ENCODE assay signal across 7 mouse cellular contexts in the genomic region with DNA sequence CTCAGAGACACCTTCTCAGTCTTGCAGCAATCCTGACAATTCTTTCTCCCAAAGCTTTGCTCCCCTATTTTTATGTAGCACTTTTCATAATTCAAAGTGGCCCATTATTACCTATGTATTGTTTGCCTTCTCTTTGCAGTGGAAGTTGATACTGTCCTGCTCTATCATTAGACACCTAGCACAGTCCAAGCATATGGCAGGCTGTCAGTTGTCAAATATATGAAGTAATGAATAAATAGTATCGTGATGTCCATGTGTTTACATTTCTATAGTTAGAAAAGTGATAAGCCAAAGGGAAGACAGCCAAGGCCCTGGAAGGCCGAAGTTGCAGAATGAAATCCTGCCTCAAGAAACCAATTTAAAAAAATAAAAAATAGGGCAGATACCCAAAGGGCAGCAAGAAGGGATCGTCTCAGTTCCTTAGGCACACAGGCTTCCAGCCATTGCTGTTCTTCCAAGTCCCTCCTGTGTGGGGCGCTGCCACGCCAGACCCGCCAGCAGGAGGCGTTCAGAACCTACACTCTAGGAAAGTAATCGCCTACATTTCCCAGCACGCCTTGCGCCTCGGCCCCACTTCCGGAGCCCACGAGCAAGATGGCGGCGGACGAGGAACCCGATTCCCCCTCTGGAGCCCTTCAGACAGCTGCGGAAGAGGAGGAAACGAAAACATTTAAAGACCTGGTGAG. TPM values are rescaled to one million over a fixed set of nuclear protein-coding genes. Genes with fewer than 3 reads are reported as not detected.
A peak's percentile ranks its signal among the peaks of the same experiment; 100 is the strongest.
DNase-seq lines count a peak whose midpoint lies in the region; ATAC-seq and TF ChIP-seq lines count a peak whose summit lies in the region.

A gene (plus strand): TSS at position 565 of the 686 bp plus-strand sequence.

- TF ChIP-seq POLR2A in small intestine, adult 2 months (IDR thresholded peaks at IDR 0.05; ENCODE audit: low read depth, low read length) = peak; percentile 56

- peak; percentile 100 for TF ChIP-seq CTCF in intestine, postnatal 0 days (IDR thresholded peaks at IDR 0.05; ENCODE audit: low read depth)
- TF ChIP-seq CTCF in small intestine, adult 2 months (IDR thresholded peaks at IDR 0.05; ENCODE audit: extremely low read depth, insufficient read length, insufficient replicate concordance, low read depth, low read length) = peak; percentile 100

- H3K36me3 ChIP-seq in embryonic facial prominence, embryonic 10.5 days (replicated peaks) = peaks cover 31% of the 10 kb centered on the region
- H3K36me3 ChIP-seq in intestine, postnatal 0 days (ENCODE audit: control insufficient read depth, insufficient read depth) = peaks cover 22% of the 10 kb centered on the region
- peaks cover 25% of the 10 kb centered on the region for H3K36me3 ChIP-seq in midbrain, embryonic 12.5 days
- H3K36me3 ChIP-seq in small intestine, adult 2 months (ENCODE audit: control insufficient read depth, insufficient read depth, low read length) = peaks cover 22% of the 10 kb centered on the region

- no peaks in the 10 kb centered on the region for H3K27me3 ChIP-seq in embryonic facial prominence, embryonic 10.5 days (replicated peaks; ENCODE audit: low read depth, poor library complexity, severe bottlenecking)
- H3K27me3 ChIP-seq in intestine, postnatal 0 days (replicated peaks; ENCODE audit: control insufficient read depth, insufficient read depth, low read length) = no peaks in the 10 kb centered on the region
- no peaks in the 10 kb centered on the region for H3K27me3 ChIP-seq in midbrain, embryonic 12.5 days
- H3K27me3 ChIP-seq in small intestine, adult 2 months (ENCODE audit: control insufficient read depth, insufficient read depth, low read length) = no peaks in the 10 kb centered on the region

- intact Hi-C loops in left cerebral cortex, postnatal 4 days (cut with DNase I) = no loop called here

- peaks cover 11% of the 10 kb centered on the region for H3K4me1 ChIP-seq in embryonic facial prominence, embryonic 10.5 days
- H3K4me1 ChIP-seq in intestine, postnatal 0 days (replicated peaks; ENCODE audit: control insufficient read depth, insufficient read depth, low read length) = no peaks in the 10 kb centered on the region
- peaks cover 7% of the 10 kb centered on the region for H3K4me1 ChIP-seq in midbrain, embryonic 12.5 days
- H3K4me1 ChIP-seq in small intestine, adult 2 months (ENCODE audit: control insufficient read depth, insufficient read depth, insufficient read length, low read length) = peaks cover 2% of the 10 kb centered on the region; the same call in 1 of the 2 replicates

- WGBS in embryonic facial prominence, embryonic 10.5 days = 6% methylated on average over 19 of the region's 19 CpGs
- WGBS in intestine, postnatal 0 days = 2% methylated on average over 19 of the region's 19 CpGs
- WGBS in midbrain, embryonic 12.5 days = 7% methylated on average over 19 of the region's 19 CpGs
- 2% methylated on average over 19 of the region's 19 CpGs for WGBS in small intestine, adult 2 months

- peak within 1 kb of the TSS; percentile 84 for H3K27ac ChIP-seq in embryonic facial prominence, embryonic 10.5 days (replicated peaks)
- H3K27ac ChIP-seq in intestine, postnatal 0 days (ENCODE audit: low read depth, low read length) = peak within 1 kb of the TSS; percentile 28; the same call in 1 of the 2 replicates
- no peak within 1 kb of the TSS for H3K27ac ChIP-seq in midbrain, embryonic 12.5 days (replicated peaks)
- H3K27ac ChIP-seq in small intestine, adult 2 months (ENCODE audit: insufficient read depth, low read depth, low read length) = no peak within 1 kb of the TSS

- no peaks in the 10 kb centered on the region for H3K9me3 ChIP-seq in embryonic facial prominence, embryonic 10.5 days
- H3K9me3 ChIP-seq in intestine, postnatal 0 days (ENCODE audit: control insufficient read depth) = no peaks in the 10 kb centered on the region
- no peaks in the 10 kb centered on the region for H3K9me3 ChIP-seq in midbrain, embryonic 12.5 days

- H3K4me2 ChIP-seq in intestine, postnatal 0 days (replicated peaks; ENCODE audit: low read depth) = peak within 1 kb of the TSS; percentile 79
- peak within 1 kb of the TSS; percentile 86 for H3K4me2 ChIP-seq in midbrain, embryonic 12.5 days (replicated peaks)

- peak within 1 kb of the TSS; percentile 85 for H3K9ac ChIP-seq in intestine, postnatal 0 days (ENCODE audit: low read depth, low read length)
- peak within 1 kb of the TSS; percentile 71 for H3K9ac ChIP-seq in midbrain, embryonic 12.5 days (replicated peaks)

- H3K4me3 ChIP-seq in embryonic facial prominence, embryonic 10.5 days = peak within 1 kb of the TSS; percentile 90
- peak within 1 kb of the TSS; percentile 85 for H3K4me3 ChIP-seq in intestine, postnatal 0 days (ENCODE audit: low read depth, low read length)
- H3K4me3 ChIP-seq in midbrain, embryonic 12.5 days = peak within 1 kb of the TSS; percentile 78
- H3K4me3 ChIP-seq in small intestine, adult 2 months (ENCODE audit: low read depth, low read length) = peak within 1 kb of the TSS; percentile 83

- ATAC-seq in intestine, postnatal 0 days = peak; percentile 92
- ATAC-seq in midbrain, embryonic 12.5 days (ENCODE audit: low FRiP score, low read depth) = peak; percentile 94

- peak; percentile 96 for DNase-seq in adrenal gland, postnatal 10 days
- peak; percentile 96 for DNase-seq in embryonic facial prominence, embryonic 10.5 days (ENCODE audit: low spot score)
- peak; percentile 42 for DNase-seq in gonadal fat pad, adult 2 months (ENCODE audit: low read depth)
- DNase-seq in left cerebral cortex, postnatal 4 days = peak; percentile 96

RNA-seq across cellular contexts. Expression of the gene that starts here (rescaled TPM):
- total RNA-seq in adrenal gland, postnatal 10 days (2021) = 10 to 100 TPM; 57.4 to 61.4 TPM
- 113 and 117 TPM in 2 replicates for polyA plus RNA-seq in embryonic facial prominence, embryonic 10.5 days (2016; fragmentation: Nextera tagmentation; extraction: Ambion mirVana)
- 35.0 and 42.1 TPM in 2 replicates for polyA plus RNA-seq in gonadal fat pad, adult 2 months (2012; rRNA removed)
- 32.6 and 33.5 TPM in 2 replicates for polyA plus RNA-seq in intestine, postnatal 0 days (2015; fragmentation: Nextera tagmentation; extraction: Ambion mirVana)
- 10 to 100 TPM; 56.9 to 57.4 TPM for total RNA-seq in left cerebral cortex, postnatal 4 days (2021)
- polyA plus RNA-seq in midbrain, embryonic 12.5 days (2016; fragmentation: Nextera tagmentation; extraction: Ambion mirVana) = 86.1 and 90.3 TPM in 2 replicates
- 9.5 and 20.2 TPM in 2 replicates for polyA plus RNA-seq in small intestine, adult 2 months (2012; rRNA removed)

Comparison
In these comparisons a context has a peak if more than half of its experiments do, and no peak if none do; other contexts are left out.
1. DNase-seq: peak in every context shown above with its lines; median percentile 96 in adrenal gland, postnatal 10 days; 96 in embryonic facial prominence, embryonic 10.5 days; 96 in left cerebral cortex, postnatal 4 days; 42 in gonadal fat pad, adult 2 months.
2. H3K27ac ChIP-seq: peak in embryonic facial prominence, embryonic 10.5 days (single experiment) and intestine, postnatal 0 days (single experiment); none in midbrain, embryonic 12.5 days (single experiment) and small intestine, adult 2 months (single experiment).
3. Peak in every context shown above with its lines, with median percentiles within 50 percentile points of each other: H3K4me3 ChIP-seq.